Mouse (Mus musculus): Measurements from ENCODE around the gene Zfr.

GRCm38 (mm10) chr15:12118432-12119128 lies 949 bp downstream of the Zfr start:
- TF ChIP-seq POLR2A (IDR thresholded peaks at IDR 0.05; ENCODE audit: control insufficient read depth, extremely low read depth, insufficient read depth, low read length, poor library complexity) (no peak), CTCF (IDR thresholded peaks at IDR 0.05; ENCODE audit: borderline replicate concordance, control insufficient read depth, extremely low read depth, insufficient read depth, low read length, poor library complexity) (no peak)
